In genomic region chr1:73748702-73749101, GRCm38 (mm10) we compare ENCODE assay signal across 17 mouse cellular contexts.
"Had no signal": no experiment of that assay in that cellular context is flagged by ENCODE, and none has a peak within 500 bp of the region (broad histone marks: within the 10 kb centered on the region; RNA-seq: fewer than 3 reads in every experiment).

No protein-coding gene starts in this region.

- DNase-seq: lung, embryonic 14.5 days; lung, postnatal 10 days; lung, postnatal 4 days; midbrain, embryonic 14.5 days; retina, postnatal 1 day; right cerebral cortex, adult 18-20 months; right cerebral cortex, postnatal 25 days; right cerebral cortex, postnatal 4 days; spleen, adult 18-20 months; thymus, adult 18-20 months; thymus, postnatal 14 days; thymus, postnatal 36 days had no signal

- H3K27me3 ChIP-seq: midbrain, embryonic 12.5 days; neural tube, embryonic 13.5 days; neural tube, embryonic 15.5 days had no signal

- H3K36me3 ChIP-seq: midbrain, embryonic 10.5 days; midbrain, embryonic 12.5 days; neural tube, embryonic 13.5 days; neural tube, embryonic 15.5 days had no signal

- H3K27ac ChIP-seq: midbrain, embryonic 10.5 days; midbrain, embryonic 12.5 days; neural tube, embryonic 13.5 days; neural tube, embryonic 15.5 days had no signal

- H3K4me3 ChIP-seq: midbrain, embryonic 10.5 days; midbrain, embryonic 12.5 days; myocyte; neural tube, embryonic 13.5 days; neural tube, embryonic 15.5 days had no signal
